Mouse (Mus musculus) liver, embryonic 15.5 days (tissue): ENCODE results near the gene Dlgap1. TPM values are rescaled to one million over a fixed set of nuclear protein-coding genes. Genes with fewer than 3 reads are reported as not detected.

ENCODE experiments used
- ATAC-seq: fragments of 200-750 bp; cut with Nextera tagmentation; 2 replicates; pipeline ENCODE4 v1.8.0; 2017; ENCODE audit warnings: moderate number of reproducible peaks, mild to moderate bottlenecking, moderate library complexity; ENCODE audit not compliant: insufficient read depth
- H3K27ac ChIP-seq: fragments of 300-500 bp; sonication (generic); replicated peaks from 2 replicates; pipeline ENCODE4 v1.5.1; 2015; ENCODE audit warnings: mild to moderate bottlenecking, inconsistent platforms
- H3K27me3 ChIP-seq: fragments of 300-500 bp; sonication (generic); 2 replicates; pipeline ENCODE4 v1.6.1; 2015; ENCODE audit warnings: mild to moderate bottlenecking, inconsistent platforms
- H3K36me3 ChIP-seq: fragments of 300-500 bp; sonication (generic); replicated peaks from 2 replicates; pipeline ENCODE4 v1.6.1; 2015; ENCODE audit warnings: moderate library complexity, mild to moderate bottlenecking, inconsistent platforms
- H3K4me1 ChIP-seq: fragments of 300-500 bp; sonication (generic); replicated peaks from 2 replicates; pipeline ENCODE4 v1.6.1; 2015; ENCODE audit warnings: inconsistent platforms
- H3K4me2 ChIP-seq: fragments of 300-500 bp; sonication (generic); 2 replicates; pipeline ENCODE4 v1.6.1; 2015; ENCODE audit warnings: moderate library complexity, mild to moderate bottlenecking, inconsistent platforms
- H3K4me3 ChIP-seq: fragments of 300-500 bp; sonication (generic); replicated peaks from 2 replicates; pipeline ENCODE4 v1.5.1; 2015; ENCODE audit warnings: mild to moderate bottlenecking, inconsistent platforms
- H3K9ac ChIP-seq: fragments of 300-500 bp; sonication (generic); 2 replicates; pipeline ENCODE4 v1.6.1; 2015; ENCODE audit warnings: moderate library complexity, mild to moderate bottlenecking, inconsistent platforms
- H3K9me3 ChIP-seq: fragments of 300-500 bp; sonication (generic); replicated peaks from 2 replicates; pipeline ENCODE4 v1.6.1; 2016; ENCODE audit warnings: inconsistent platforms
- WGBS: fragments of 180-500 bp; shearing (Covaris S2); methylation state at CpG from one replicate; pipeline ENCODE4 v1.1.7; 2015; ENCODE audit warnings: mixed read lengths; ENCODE audit not compliant: insufficient replicate concordance; 5-methylcytosine and 5-hydroxymethylcytosine counted together
- polyA plus RNA-seq: library from polyadenylated mRNA; unstranded; fragments of >200 nt; fragmentation: Nextera tagmentation; extraction: Ambion mirVana; gene quantifications from 2 replicates; pipeline ENCODE4 v1.2.1, GENCODE M21; 2015

The Dlgap1 gene
- polyA plus RNA-seq, 1 experiment from 2014 or later = 0.02 TPM

- Histone ChIP-seq H3K9me3 (no peaks in the 10 kb centered on the region), H3K9ac (no peak overlapping the region), H3K4me1 (no peaks in the 10 kb centered on the region), H3K4me3 (no peak overlapping the region), H3K27me3 (no peaks in the 10 kb centered on the region), H3K36me3 (no peaks in the 10 kb centered on the region), H3K27ac (no peak overlapping the region), H3K4me2 (no peak overlapping the region)
- 82% methylated on average over 9 of the region's 9 CpGs for WGBS
- no peak for ATAC-seq
These were observed 796.5 kb downstream of the Dlgap1 start for GRCm38 (mm10) chr17:70765337-70765736.

- no peak overlapping the region for H3K4me3 ChIP-seq
- no peaks in the 10 kb centered on the region for H3K27me3 ChIP-seq
- H3K4me2 ChIP-seq = no peak overlapping the region
- no peak overlapping the region for H3K9ac ChIP-seq
- 57% methylated on average over 18 of the region's 18 CpGs for WGBS
- H3K36me3 ChIP-seq = no peaks in the 10 kb centered on the region
- no peaks in the 10 kb centered on the region for H3K4me1 ChIP-seq
- no peak overlapping the region for H3K27ac ChIP-seq
- no peaks in the 10 kb centered on the region for H3K9me3 ChIP-seq
- ATAC-seq = no peak
These were observed 797.1 kb downstream of the Dlgap1 start for GRCm38 (mm10) chr17:70765976-70766375.

GRCm38 (mm10) chr17:70772120-70772899 is 803.4 kb downstream of the Dlgap1 start:
- Histone ChIP-seq H3K9ac (no peak overlapping the region), H3K9me3 (no peaks in the 10 kb centered on the region), H3K4me2 (no peak overlapping the region), H3K4me1 (no peaks in the 10 kb centered on the region), H3K27ac (no peak overlapping the region), H3K4me3 (no peak overlapping the region), H3K36me3 (no peaks in the 10 kb centered on the region), H3K27me3 (no peaks in the 10 kb centered on the region)
- WGBS = 23% methylated on average over 10 of the region's 10 CpGs
- no peak for ATAC-seq

- H3K4me2 ChIP-seq = no peak overlapping the region
- no peaks in the 10 kb centered on the region for H3K9me3 ChIP-seq
- H3K4me1 ChIP-seq = no peaks in the 10 kb centered on the region
- no peak overlapping the region for H3K9ac ChIP-seq
- WGBS = 32% methylated on average over 7 of the region's 7 CpGs
- no peak overlapping the region for H3K4me3 ChIP-seq
- no peaks in the 10 kb centered on the region for H3K27me3 ChIP-seq
- H3K36me3 ChIP-seq = no peaks in the 10 kb centered on the region
- ATAC-seq = no peak
- no peak overlapping the region for H3K27ac ChIP-seq
These were observed 810.9 kb downstream of the Dlgap1 start for GRCm38 (mm10) chr17:70779770-70780169.

- H3K9me3 ChIP-seq = no peaks in the 10 kb centered on the region
- H3K4me1 ChIP-seq = no peaks in the 10 kb centered on the region
- H3K4me2 ChIP-seq = no peak overlapping the region
- WGBS = 47% methylated on average over 18 of the region's 18 CpGs
- no peak overlapping the region for H3K9ac ChIP-seq
- no peak for ATAC-seq
- H3K27me3 ChIP-seq = no peaks in the 10 kb centered on the region
- H3K36me3 ChIP-seq = no peaks in the 10 kb centered on the region
- H3K27ac ChIP-seq = no peak overlapping the region
- H3K4me3 ChIP-seq = no peak overlapping the region
These were observed 812.1 kb downstream of the Dlgap1 start for GRCm38 (mm10) chr17:70780726-70781689.

GRCm38 (mm10) chr17:70783273-70783672 is 814.4 kb downstream of the Dlgap1 start:
- no peak for ATAC-seq
- H3K36me3 ChIP-seq = no peaks in the 10 kb centered on the region
- 73% methylated on average over 3 of the region's 3 CpGs for WGBS

GRCm38 (mm10) chr17:70787366-70787765 is 818.5 kb downstream of the Dlgap1 start:
- Histone ChIP-seq H3K9me3 (no peaks in the 10 kb centered on the region), H3K4me1 (no peaks in the 10 kb centered on the region), H3K4me2 (no peak overlapping the region), H3K36me3 (no peaks in the 10 kb centered on the region), H3K27ac (no peak overlapping the region), H3K27me3 (no peaks in the 10 kb centered on the region), H3K4me3 (no peak overlapping the region), H3K9ac (no peak overlapping the region)
- no peak for ATAC-seq
- 53% methylated on average over 2 of the region's 2 CpGs for WGBS

More at GRCm38 (mm10) chr17:70783273-70783672, 814.4 kb downstream of the Dlgap1 start:
- Histone ChIP-seq H3K4me1 (no peaks in the 10 kb centered on the region), H3K27ac (no peak overlapping the region), H3K27me3 (no peaks in the 10 kb centered on the region), H3K9ac (no peak overlapping the region), H3K4me3 (no peak overlapping the region), H3K4me2 (no peak overlapping the region), H3K9me3 (no peaks in the 10 kb centered on the region)

GRCm38 (mm10) chr17:70790801-70791200 is 821.9 kb downstream of the Dlgap1 start:
- Histone ChIP-seq H3K9me3 (no peaks in the 10 kb centered on the region), H3K27me3 (no peaks in the 10 kb centered on the region), H3K4me2 (no peak overlapping the region), H3K4me3 (no peak overlapping the region), H3K9ac (no peak overlapping the region), H3K4me1 (no peaks in the 10 kb centered on the region), H3K27ac (no peak overlapping the region), H3K36me3 (no peaks in the 10 kb centered on the region)
- no peak for ATAC-seq
- WGBS = 65% methylated on average over 4 of the region's 4 CpGs

GRCm38 (mm10) chr17:70791596-70792275 is 822.9 kb downstream of the Dlgap1 start:
- H3K27me3 ChIP-seq = no peaks in the 10 kb centered on the region
- H3K27ac ChIP-seq = no peak overlapping the region
- no peaks in the 10 kb centered on the region for H3K36me3 ChIP-seq
- ATAC-seq = no peak
- H3K9ac ChIP-seq = no peak overlapping the region
- no peak overlapping the region for H3K4me2 ChIP-seq
- H3K9me3 ChIP-seq = no peaks in the 10 kb centered on the region
- H3K4me3 ChIP-seq = no peak overlapping the region
- WGBS = 59% methylated on average over 9 of the region's 9 CpGs
- H3K4me1 ChIP-seq = no peaks in the 10 kb centered on the region

GRCm38 (mm10) chr17:70794291-70794690 is 825.4 kb downstream of the Dlgap1 start:
- H3K27ac ChIP-seq = no peak overlapping the region
- no peak overlapping the region for H3K4me2 ChIP-seq

GRCm38 (mm10) chr17:70794722-70795121 is 825.8 kb downstream of the Dlgap1 start:
- Histone ChIP-seq H3K4me2 (no peak overlapping the region), H3K4me1 (no peaks in the 10 kb centered on the region), H3K4me3 (no peak overlapping the region), H3K27me3 (no peaks in the 10 kb centered on the region), H3K9me3 (no peaks in the 10 kb centered on the region), H3K9ac (no peak overlapping the region), H3K36me3 (no peaks in the 10 kb centered on the region), H3K27ac (no peak overlapping the region)
- ATAC-seq = no peak
- 46% methylated on average over 6 of the region's 6 CpGs for WGBS

More at GRCm38 (mm10) chr17:70794291-70794690, 825.4 kb downstream of the Dlgap1 start:
- 38% methylated on average over 7 of the region's 7 CpGs for WGBS
- Histone ChIP-seq H3K4me1 (no peaks in the 10 kb centered on the region), H3K4me3 (no peak overlapping the region), H3K27me3 (no peaks in the 10 kb centered on the region), H3K9ac (no peak overlapping the region), H3K9me3 (no peaks in the 10 kb centered on the region), H3K36me3 (no peaks in the 10 kb centered on the region)
- ATAC-seq = no peak
